Comparison of ENCODE assay signal across 8 mouse cellular contexts in the genomic region with DNA sequence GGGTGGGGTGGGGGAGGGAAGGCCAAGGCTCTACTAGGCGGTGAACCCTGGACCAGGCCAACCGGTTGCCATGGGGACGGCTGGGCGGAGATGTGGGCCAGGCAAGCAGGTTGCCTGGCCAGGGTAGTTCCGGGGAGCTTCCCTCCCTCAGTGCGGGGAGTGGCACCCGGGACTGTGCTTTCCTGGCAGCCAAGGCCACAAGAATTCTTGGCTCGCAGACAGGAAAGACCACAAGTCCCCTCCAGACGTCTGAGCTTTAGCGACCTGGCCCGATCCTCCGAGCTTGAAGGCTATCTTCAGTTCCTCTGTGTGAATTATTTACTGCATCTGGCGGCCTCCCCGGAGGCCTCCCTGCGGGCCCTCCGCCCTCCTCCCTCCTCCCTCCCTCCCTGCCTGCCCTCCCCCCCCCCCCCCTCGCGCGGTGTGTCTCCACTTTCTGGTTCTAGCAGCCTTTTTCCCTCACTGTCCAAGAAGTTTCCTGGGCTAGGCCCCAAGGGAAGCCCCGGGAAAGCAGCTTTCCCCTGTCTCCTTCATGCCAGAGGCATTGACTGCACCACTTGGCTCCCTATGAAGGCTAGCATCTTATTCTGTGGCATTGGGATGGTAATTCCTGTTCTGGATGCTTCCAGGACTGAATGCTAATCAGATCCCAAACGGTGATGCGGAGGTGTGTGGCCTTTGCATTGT. TPM values are rescaled to one million over a fixed set of nuclear protein-coding genes. Genes with fewer than 3 reads are reported as not detected.
DNase-seq lines count a peak whose midpoint lies in the region; TF ChIP-seq lines count a peak whose summit lies in the region.

No protein-coding gene starts in this region.

- TF ChIP-seq CTCF in kidney, adult 2 months (conservative IDR thresholded peaks at IDR 0.05; ENCODE audit: insufficient read depth, insufficient read length, low read depth, low read length): no peak
- no peak for TF ChIP-seq CTCF in lung, adult 2 months (IDR thresholded peaks at IDR 0.05; ENCODE audit: insufficient read depth, low read length)

- TF ChIP-seq POLR2A in kidney, adult 2 months (IDR thresholded peaks at IDR 0.05; ENCODE audit: low read depth, low read length): no peak
- no peak for TF ChIP-seq POLR2A in lung, adult 2 months (IDR thresholded peaks at IDR 0.05; ENCODE audit: borderline replicate concordance, extremely low read depth, low read depth, low read length)

- no peaks in the 10 kb centered on the region for H3K36me3 ChIP-seq in embryonic facial prominence, embryonic 10.5 days (replicated peaks)
- no peaks in the 10 kb centered on the region for H3K36me3 ChIP-seq in heart, embryonic 10.5 days
- no peaks in the 10 kb centered on the region for H3K36me3 ChIP-seq in kidney, adult 2 months (ENCODE audit: control insufficient read depth, insufficient read depth, low read length)

- no peaks in the 10 kb centered on the region for H3K9me3 ChIP-seq in embryonic facial prominence, embryonic 10.5 days
- no peaks in the 10 kb centered on the region for H3K9me3 ChIP-seq in heart, embryonic 10.5 days

- peaks cover 48% of the 10 kb centered on the region for H3K4me1 ChIP-seq in embryonic facial prominence, embryonic 10.5 days
- peaks cover 41% of the 10 kb centered on the region for H3K4me1 ChIP-seq in heart, embryonic 10.5 days
- peaks cover 33% of the 10 kb centered on the region; the same call in 1 of the 2 replicates for H3K4me1 ChIP-seq in kidney, adult 2 months (ENCODE audit: control insufficient read depth, insufficient read depth, low read length)
- H3K4me1 ChIP-seq in lung, adult 2 months (ENCODE audit: control insufficient read depth, insufficient read depth, low read length): peaks cover 8% of the 10 kb centered on the region

- H3K27me3 ChIP-seq in embryonic facial prominence, embryonic 10.5 days (replicated peaks; ENCODE audit: low read depth, poor library complexity, severe bottlenecking): peaks cover 87% of the 10 kb centered on the region
- peaks cover 73% of the 10 kb centered on the region for H3K27me3 ChIP-seq in heart, embryonic 10.5 days (ENCODE audit: insufficient read depth, poor library complexity, severe bottlenecking)
- no peaks in the 10 kb centered on the region for H3K27me3 ChIP-seq in kidney, adult 2 months (replicated peaks; ENCODE audit: control insufficient read depth, insufficient read depth, low read length)

- under 1% methylated on average over 21 of the region's 22 CpGs for WGBS in embryonic facial prominence, embryonic 10.5 days
- 2% methylated on average over 19 of the region's 22 CpGs for WGBS in heart, embryonic 10.5 days
- WGBS in kidney, adult 2 months: 3% methylated on average over 20 of the region's 22 CpGs
- 5% methylated on average over 19 of the region's 22 CpGs for whole genome bisulfite sequencing in lung, adult 2 months

- H3K27ac ChIP-seq in embryonic facial prominence, embryonic 10.5 days (replicated peaks): peak overlapping the region; percentile 59
- H3K27ac ChIP-seq in heart, embryonic 10.5 days: peak overlapping the region; percentile 62
- H3K27ac ChIP-seq in kidney, adult 2 months (ENCODE audit: insufficient read depth, low read depth, low read length): peak overlapping the region; percentile 37

- H3K4me3 ChIP-seq in embryonic facial prominence, embryonic 10.5 days: peak overlapping the region; percentile 44
- H3K4me3 ChIP-seq in heart, embryonic 10.5 days: peak overlapping the region; percentile 45
- 0 out of 2 replicates have a peak overlapping the region, but pooled peaks have one; percentile 6 for H3K4me3 ChIP-seq in kidney, adult 2 months (ENCODE audit: insufficient read depth, low read depth, low read length)
- peak overlapping the region; percentile 6 for H3K4me3 ChIP-seq in lung, adult 2 months (replicated peaks; ENCODE audit: extremely low read depth, low read depth, low read length)

- DNase-seq in right cerebral cortex, postnatal 10 days (ENCODE audit: low spot score in 2 of 2): peak; percentile 83 to 87
- DNase-seq in right cerebral cortex, adult 18-20 months: no peak
- peak; percentile 82 for DNase-seq in embryonic facial prominence, embryonic 10.5 days (ENCODE audit: low spot score)
- DNase-seq in heart, embryonic 10.5 days (ENCODE audit: low spot score): no peak
- peak; percentile 98 for DNase-seq in kidney, adult 2 months
- DNase-seq in lung, adult 2 months: peak; percentile 52
- peak; percentile 81 for DNase-seq in ovary, postnatal 36 days (ENCODE audit: low spot score)
- no peak for DNase-seq in thymus, postnatal 14 days

RNA-seq across cellular contexts. Expression of gene Camk2n1, which starts 10.7 kb away (rescaled TPM):
- polyA plus RNA-seq in embryonic facial prominence, embryonic 10.5 days (2016; fragmentation: Nextera tagmentation; extraction: Ambion mirVana): 1.1 and 1.2 TPM in 2 replicates
- 0.38 and 0.70 TPM in 2 replicates for polyA plus RNA-seq in heart, embryonic 10.5 days (2016; fragmentation: Nextera tagmentation; extraction: Ambion mirVana)
- polyA plus RNA-seq in kidney, adult 2 months (2012; rRNA removed): 39.6 and 40.1 TPM in 2 replicates
- 21.7 and 26.9 TPM in 2 replicates for polyA plus RNA-seq in lung, adult 2 months (2012; rRNA removed)

RNA-seq across cellular contexts. Expression of gene Mul1, which starts 30.3 kb away (rescaled TPM):
- polyA plus RNA-seq in embryonic facial prominence, embryonic 10.5 days (2016; fragmentation: Nextera tagmentation; extraction: Ambion mirVana): 19.7 and 20.8 TPM in 2 replicates
- 22.2 and 24.9 TPM in 2 replicates for polyA plus RNA-seq in heart, embryonic 10.5 days (2016; fragmentation: Nextera tagmentation; extraction: Ambion mirVana)
- 31.3 and 31.8 TPM in 2 replicates for polyA plus RNA-seq in kidney, adult 2 months (2012; rRNA removed)
- polyA plus RNA-seq in lung, adult 2 months (2012; rRNA removed): 15.2 and 16.5 TPM in 2 replicates

Comparison
In these comparisons a context has a peak if more than half of its experiments do, and no peak if none do; other contexts are left out.
1. DNase-seq: peak in right cerebral cortex, postnatal 10 days (2 of 2), embryonic facial prominence, embryonic 10.5 days (single experiment), kidney, adult 2 months (single experiment), lung, adult 2 months (single experiment) and ovary, postnatal 36 days (single experiment); none in right cerebral cortex, adult 18-20 months (single experiment), heart, embryonic 10.5 days (single experiment) and thymus, postnatal 14 days (single experiment).
2. RNA of gene Camk2n1, which starts 10.7 kb away (polyA plus RNA-seq): 39.6 to 40.1 TPM in kidney, adult 2 months and 21.7 to 26.9 TPM in lung, adult 2 months; 1.1 to 1.2 TPM in embryonic facial prominence, embryonic 10.5 days and 0.38 to 0.70 TPM in heart, embryonic 10.5 days; every median in the first group is over 10 times any median in the second.
3. Peak in every context shown above with its lines, with median percentiles within 50 percentile points of each other: H3K27ac ChIP-seq and H3K4me3 ChIP-seq.